Mouse (Mus musculus) fat pad, adult 2 months (tissue): ENCODE results near the gene Gpsm2.
"Not testable (repeated sequence)": the region's sequence is repeated elsewhere in the genome, so short reads cannot be mapped to it uniquely, and the experiment has no call there.

Experiments
- DNase-seq: peaks from one replicate; pipeline ENCODE4 v3.0.0-alpha.2; 2011; ENCODE audit warnings: low read depth, low spot score; ENCODE audit errors: extremely low read depth

Gpsm2 gene

DNA sequence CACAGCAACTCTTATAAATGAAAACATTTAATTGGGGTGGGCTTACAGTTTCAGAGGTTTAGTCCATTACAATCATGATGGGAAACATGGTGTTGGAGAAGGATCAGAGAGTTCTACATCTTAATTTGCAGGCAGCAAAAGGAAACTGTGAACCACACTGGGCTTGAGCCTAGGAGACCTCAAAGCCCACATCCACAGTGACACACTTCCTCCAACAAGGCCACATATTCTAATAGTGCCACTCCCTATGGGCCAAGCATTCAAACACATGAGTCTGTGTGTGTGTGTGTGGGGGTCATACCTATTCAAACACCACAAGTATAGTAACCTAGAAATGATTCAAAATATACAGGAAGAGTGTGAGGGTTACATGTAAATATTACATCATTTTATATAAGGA, 5.2 kb upstream of the Gpsm2 start:
- DNase-seq: no peak

DNA sequence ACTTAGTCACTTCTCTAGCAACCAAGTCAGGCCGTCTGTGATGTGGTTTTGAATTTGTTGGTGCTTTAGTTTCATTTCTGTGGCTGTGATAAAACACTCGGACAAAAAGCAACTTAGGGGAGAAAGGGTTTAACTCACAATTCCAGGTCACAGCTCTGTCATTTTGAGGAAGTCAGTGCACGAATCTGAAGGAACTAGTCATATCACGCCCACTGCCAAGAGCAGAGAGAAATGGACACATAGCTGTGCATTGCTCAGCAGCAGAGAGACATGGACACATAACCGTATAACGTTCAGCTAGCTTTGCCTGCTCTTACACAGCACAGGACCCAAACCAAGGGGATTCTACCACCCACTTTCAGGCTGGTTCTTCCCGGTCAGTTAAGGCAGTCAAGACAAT, 4.3 kb upstream of the Gpsm2 start:
- DNase-seq: no peak

DNA sequence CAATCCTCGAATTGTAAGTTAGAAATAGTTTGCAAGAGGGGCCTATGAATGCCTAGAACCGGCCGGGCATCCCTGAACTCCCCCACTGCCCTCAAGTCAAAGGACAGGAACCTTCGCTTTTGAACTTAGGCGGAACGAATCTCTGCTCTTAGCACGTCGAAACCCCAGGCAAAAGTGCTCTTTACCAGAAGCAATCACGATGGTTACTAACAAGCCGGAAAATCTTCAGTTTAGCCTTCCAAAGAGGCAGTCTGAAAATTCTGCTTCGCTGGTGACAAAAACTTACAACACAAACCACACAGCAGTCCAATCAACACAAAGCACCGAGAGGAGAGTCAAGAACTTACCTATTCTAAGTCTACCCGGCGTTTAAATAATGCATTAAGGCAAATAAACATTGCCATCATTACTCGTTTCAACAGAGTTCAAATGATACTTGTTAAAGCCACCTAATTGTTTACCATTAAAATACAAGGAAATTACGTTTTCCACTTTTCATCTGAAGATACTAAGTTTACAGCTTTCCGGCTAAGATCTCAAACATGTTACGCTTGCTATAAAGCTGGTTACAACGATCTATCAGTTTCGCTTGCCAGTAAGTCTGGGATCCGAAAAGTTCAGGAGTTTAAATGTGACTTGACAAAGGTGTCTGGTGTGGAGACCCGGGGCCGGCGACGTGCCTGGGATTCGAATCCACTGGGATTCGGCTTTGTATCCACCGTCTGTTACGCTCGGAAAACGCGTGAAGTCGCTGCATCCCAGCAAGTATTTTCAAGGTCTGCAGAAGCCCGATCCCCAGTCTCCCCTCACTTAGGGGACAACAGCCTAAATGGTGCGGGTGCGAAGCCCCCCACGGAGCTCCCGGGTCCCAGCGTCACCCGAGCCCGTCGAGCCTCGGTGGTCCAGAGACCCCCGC, 775 bp downstream of the Gpsm2 start:
- no peak for DNase-seq

DNA sequence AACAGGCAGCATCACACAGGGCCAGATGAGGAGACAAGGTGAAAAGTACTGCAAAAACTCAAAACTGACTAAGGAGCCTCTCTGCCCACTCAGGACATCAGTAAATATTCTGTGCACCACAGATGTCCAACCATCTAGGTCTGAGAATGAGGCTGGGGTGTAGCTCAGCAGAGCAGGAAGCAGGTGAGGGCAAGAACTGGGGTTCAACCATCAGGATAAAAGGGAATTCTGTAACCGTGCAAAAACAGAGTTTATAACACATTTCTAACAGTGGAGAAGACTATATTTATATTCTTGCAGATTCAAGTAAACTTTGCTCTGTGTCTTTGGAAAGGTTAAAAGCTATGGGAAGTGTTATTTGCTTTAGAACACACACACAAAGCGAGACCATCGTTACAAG, 2.3 kb downstream of the Gpsm2 start:
- DNase-seq: no peak

DNA sequence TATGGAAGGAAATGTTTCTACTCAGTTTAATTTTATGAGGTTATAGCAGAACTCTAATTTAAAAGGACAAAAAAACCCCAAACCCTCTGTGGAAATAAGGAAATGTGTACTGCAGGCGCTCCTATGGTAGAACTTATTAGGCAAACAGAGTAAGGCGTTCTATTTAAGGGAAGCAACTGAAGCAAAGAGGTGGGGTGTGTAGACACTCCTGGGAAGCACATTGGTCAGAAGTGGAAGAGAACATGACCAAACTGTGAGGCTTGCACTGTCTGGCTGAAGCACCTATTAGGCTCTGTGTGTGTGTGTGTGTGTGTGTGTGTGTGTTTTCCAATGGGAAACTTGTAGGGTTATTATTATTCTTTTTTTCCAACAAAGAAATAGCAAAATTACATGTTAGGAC, 2.8 kb downstream of the Gpsm2 start:
- DNase-seq: no peak

DNA sequence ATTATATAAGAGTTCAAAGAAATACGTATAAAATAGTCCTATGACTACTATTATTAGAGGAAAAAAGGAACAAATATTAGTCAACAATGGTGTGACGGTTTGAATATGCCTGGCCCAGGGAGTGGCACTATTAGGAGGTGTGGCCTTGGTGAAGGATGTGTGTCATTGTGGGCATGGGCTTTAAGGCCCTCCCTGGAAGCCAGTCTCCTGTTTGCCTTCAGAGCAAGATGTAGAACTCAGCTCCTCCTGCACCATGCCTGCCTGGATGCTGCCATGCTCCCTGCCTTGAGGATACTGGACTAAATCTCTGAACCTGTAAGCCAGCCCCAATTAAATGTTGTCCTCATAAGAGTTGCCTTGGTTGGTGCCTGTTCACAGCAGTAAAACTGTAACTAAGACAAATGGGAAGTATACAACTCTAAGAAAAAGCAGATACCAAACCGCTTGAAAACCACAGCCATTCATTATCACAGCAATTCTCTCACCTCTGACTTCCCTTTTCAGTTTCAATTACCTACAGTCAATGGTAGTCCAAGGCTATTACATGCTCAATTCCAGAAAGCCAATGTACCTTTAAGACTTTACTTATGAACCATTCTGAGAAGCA, 4.1 kb downstream of the Gpsm2 start:
- DNase-seq: no peak

DNA sequence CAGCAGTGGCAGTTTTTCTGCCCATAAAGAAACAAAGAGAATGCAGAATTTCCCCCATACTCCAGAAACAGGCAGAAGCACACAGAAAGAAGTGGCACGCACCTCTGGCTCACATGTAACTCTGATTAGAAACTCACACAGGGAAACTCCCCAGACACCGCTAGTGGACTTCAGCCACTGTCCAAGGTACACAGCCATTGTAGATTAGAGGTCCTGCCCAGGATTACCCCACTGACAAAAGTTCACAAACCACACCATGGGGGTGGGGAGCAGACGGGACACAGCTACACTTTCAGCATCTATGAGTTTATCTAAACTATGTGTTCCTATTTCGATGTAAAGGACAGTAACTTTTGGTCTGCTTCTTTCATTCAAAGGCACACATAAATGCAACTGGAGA, 7.3 kb downstream of the Gpsm2 start:
- no peak for DNase-seq

DNA sequence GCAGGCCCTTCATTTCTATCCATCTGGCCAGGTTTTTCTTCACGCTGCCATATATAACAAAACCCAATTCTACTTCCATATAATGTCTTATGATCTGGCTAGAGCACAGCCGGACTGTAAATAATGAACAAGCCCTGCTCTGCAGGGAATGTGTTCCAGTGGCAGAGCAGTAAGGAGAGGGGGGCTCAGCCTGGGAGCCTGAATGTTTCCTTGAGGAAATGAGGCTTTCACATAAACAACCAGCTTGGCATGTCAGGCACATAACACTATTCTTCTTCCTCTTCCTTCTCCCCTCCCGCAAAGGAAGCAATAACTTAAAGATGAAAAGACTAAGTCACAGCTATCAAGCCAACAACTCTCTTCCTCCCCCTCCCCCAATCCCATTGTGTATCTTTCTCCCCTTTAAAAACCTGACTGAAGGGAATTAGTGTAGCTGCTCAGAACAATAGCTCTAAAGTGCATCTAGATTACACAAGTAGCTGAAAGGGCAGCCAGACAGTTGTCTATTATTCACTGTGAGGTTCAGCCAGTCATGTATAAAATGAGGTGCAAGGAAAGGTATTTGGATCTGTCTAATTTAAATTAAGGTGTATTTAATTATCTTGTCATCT, 8.9 kb downstream of the Gpsm2 start:
- DNase-seq: no peak

DNA sequence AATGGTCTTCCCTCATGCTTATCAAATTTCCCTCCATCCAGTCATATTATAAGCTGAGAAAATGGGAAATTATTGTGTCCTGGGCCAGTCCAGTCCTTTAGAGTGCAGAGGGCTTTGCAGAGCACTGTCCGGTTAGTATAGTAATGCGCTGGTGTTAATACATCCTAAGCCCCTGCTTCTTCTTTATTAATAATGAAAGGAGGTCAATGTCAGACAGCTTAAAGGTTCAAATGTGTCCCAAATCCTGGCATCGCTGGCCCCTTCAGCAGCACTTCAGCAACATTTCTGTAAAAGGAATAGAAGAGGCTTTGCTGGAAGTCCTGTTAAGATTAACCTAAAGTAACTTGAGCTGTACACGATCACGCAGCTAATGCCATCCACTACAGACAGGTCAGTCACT, 10.8 kb downstream of the Gpsm2 start:
- no peak for DNase-seq

DNA sequence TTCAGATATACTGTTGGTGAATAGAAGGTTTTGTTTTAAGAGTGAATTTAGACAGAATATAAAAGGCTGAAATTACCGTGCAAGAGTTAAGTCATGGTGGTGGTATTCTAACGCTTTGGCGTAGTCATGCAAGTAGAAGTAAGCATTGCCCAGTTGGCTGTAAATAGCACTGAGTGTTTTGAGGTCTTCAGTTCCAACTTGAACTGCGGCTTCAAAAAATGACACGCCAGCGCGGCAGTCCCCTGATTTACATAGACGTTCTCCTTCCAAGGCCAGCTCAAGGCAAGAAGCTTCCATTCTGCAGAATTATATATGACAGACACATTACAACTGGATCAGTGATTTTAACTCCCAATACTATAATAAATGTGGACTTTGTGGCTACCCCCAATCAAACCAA, 19.3 kb downstream of the Gpsm2 start:
- DNase-seq: no peak

DNA sequence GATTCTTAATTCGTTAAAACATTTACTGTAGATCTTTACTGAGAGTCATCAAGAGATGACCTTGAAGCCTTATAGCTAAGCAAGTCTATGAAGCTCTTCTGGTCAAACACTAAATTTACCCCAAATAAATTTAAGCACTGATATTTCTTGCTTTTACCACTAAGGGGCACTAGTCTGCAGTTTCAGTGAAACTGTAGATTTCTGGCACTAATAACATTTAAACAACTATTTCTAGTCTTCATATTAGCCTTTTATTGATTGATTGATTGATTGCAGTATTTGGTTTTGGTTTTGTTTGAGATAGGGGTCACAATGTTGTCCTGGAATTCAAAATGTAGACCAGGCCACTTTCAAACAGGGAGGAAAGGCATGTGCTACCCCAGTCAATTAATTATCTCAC, 20.9 kb downstream of the Gpsm2 start:
- DNase-seq: no peak

DNA sequence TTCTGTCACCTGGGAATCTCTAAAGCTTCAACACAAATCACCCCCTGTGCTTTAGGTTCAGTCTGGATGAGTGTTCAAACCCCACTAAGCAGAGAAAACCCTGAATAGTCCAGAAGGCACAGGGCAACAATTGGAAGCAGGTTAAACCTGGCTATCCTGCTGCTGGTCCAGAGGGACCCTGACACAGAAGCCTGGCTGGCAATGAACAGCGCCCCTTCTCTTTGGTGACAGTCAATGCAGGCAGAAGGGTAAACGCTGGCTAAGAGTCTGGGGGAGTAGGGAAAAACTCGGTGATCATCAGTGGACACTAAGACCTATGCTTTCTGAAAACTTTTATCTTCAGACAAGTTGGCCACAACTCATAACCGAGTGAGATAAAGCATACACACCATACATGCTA, 22.3 kb downstream of the Gpsm2 start:
- DNase-seq: no peak

DNA sequence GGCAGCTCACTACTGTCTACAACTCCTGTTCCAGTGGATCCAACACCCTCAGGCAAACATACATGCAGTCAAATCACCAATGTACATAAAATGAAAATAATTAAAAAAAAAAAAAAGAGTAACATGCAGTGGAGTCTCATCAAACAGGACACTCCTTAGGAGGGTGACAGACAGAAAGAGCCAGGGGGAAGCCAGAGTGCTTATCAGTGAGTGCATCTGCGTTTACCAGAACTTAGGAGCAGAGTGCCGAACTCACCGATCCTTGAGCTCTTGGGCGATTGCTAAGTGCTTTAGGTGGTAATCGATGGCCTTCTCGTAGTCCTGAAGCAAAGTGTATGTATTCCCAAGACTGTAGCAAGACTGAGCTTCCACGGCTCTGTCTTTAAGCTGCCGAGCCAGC, 23.4 kb downstream of the Gpsm2 start:
- no peak for DNase-seq

DNA sequence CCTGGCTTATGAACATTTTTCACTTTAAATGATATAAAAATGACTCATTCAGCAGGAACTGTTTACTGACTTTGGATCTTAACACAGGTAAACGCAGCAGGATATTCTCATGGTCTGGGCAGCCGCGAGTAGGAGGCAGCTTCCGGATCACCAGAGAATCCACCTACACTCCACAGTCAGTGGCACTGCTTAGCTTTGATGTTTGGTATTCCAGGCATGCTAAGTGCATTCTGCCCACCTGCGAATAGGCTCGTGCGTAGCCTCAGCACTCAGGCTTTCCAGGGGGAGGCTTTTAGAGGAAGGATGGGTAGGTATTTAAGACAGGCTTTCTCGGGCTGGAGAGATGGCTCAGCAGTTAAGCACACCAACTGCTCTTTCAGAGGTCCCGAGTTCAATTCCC, 27.8 kb downstream of the Gpsm2 start:
- DNase-seq: no peak

DNA sequence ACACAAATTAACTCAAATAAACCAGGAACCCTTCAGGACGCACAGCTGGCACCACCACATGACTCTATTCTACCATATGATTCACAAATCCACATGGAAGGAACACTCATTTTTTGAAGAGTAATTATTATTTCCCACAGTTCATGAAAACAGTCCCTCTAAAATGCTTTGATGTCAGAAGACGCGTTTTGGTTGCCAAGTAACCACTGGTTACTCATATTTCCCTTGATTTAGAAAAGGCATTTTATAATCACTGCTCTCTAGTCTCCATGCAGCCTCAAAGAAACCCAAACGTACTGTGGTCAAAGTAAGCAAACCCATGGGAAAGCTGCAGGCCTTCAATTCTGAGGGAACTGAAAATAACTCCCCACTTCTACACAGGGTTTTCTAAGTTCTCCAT, 32.1 kb downstream of the Gpsm2 start:
- no peak for DNase-seq

DNA sequence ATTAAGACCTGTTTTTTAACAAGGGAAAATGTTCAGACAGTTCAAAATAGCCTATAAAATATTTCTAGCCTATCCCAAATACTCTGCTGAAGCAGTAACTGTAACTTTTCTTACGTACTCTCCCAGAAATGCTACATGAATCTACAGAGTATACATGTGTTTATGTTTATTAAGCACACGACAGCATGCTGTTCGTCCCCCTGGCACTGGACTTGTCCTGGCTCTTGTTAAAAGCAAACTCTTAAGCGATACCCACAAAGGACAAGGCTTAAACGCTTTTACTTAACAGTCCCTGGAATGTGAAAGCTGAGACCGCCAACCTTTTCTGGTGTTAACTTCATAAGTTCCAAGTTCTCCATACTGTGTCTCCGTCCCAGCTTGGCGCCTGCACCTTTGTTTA, 32.7 kb downstream of the Gpsm2 start:
- no peak for DNase-seq

DNA sequence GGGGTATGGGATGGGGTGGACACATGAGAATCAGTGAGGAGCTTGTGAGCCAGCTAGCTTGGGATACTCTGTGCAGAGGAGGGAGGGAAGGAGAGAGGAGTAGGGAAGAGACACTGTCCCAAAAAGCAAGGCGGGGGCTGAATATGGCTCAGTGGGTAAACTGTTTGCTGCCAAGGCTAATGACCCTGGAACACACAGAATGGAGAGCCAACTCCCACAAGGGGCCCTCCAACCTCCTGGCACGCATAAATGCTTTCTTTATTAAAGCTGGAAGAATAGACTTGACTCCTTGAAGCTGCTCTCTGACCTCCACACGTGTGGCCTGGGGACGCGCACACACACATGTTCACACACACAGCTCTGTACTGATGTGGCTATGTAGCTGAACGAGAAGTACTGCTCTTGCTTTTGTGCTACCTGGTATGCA, 33.1 kb downstream of the Gpsm2 start:
- no peak for DNase-seq

DNA sequence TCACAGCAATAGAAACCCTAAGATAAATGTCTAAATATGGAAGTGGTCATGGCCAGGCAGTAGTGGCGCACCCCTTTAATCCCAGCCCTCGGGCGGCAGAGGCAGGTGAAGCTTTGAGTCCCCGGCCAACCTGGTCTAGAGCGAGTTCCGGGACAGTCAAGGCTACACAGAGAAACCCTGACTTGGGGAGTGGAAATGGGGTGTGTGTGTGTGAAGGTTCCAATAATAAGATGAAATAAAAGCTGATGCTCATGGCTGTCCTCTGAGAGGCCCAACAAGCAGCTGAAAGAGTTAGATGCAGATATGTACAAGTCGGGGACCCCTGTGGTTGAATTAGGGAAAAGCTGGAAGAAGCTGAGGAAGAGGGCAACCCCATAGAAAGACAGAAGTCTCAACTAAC, 36.4 kb downstream of the Gpsm2 start:
- DNase-seq: no peak

DNA sequence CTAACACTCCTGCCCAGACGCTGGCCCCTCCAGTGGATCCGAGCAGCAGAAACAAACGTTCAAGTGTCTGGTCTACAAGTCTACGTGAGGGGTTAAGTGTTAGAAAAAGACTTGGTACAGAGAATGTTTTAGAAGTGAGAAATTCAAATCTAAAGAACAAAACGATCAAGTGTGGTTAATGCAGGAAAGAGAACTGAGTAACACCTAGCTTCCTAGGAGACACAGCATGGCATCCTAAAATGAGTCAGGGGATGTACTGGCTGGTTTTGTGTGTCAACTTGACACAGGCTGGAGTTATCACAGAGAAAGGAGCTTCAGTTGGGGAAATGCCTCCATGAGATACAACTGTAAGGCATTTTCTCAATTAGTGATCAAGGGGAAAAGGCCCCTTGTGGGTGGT, 38.5 kb downstream of the Gpsm2 start:
- not testable (repeated sequence) for DNase-seq

DNA sequence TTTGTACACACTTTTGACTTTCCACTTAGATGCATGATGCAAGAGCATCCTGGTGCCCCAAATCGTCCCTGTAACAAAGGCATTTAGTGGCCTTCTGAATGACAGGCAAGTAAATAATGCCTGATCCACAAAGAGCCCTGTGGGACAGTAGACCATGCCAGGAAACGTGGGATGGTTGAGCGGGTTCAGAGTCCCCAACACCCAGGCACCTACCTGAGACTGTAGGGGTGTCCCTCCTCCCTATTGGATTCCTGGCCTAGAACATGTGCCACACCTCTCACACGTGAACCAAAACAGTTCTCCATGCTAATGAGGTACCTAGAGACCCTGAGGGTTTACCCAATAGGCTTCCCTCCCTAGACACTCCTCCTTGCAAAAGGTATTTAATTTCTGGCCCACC, 41.1 kb downstream of the Gpsm2 start:
- DNase-seq: no peak

DNA sequence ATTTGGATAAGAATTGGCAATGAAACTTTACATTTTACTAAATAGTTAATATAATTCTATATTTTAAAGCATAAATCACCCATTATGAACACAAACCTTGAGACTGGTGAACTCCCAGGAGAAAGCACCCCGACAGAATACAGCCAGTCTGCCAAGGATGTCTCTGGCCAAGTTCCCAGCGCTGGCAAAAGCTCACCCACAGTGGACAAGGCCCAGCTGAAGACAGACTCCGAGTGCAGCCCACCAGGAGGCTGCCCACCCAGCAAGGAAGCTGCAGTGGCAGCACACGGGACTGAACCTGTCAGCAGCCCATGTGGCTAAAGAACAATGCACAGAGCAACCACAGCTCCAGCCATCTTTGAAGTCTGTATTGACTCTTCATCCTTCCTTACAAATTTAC, 45.5 kb downstream of the Gpsm2 start:
- no peak for DNase-seq

DNA sequence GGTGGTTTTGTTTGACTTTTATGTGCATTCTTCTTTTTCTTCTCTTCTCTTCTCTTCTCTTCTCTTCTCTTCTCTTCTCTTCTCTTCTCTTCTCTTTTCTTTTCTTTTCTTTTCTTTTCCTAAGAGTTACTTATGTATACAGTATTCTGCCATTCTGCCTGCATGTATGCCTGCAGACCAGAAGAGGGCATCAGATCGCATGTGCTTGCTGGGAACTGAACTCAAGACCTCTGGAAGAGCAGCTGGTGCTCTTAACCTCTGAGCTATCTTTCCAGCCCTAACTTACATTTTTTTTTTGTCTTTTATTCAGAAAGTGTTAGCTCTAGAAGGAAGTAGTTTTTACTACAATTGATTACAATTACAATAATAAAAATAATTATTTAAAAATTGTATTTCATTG, 61.2 kb downstream of the Gpsm2 start:
- DNase-seq: no peak
